Mouse (Mus musculus) adrenal gland, postnatal 4 days (tissue): ENCODE measurements at regions not wholly inside any gene's neighbourhood (a gene's known extent, or its start where the extent isn't known, plus 50 kb on each side); places are given as distances from the start of the nearest gene placed in this dataset.

ENCODE experiments used
- DNase-seq, 2 experiments: peaks; one replicate each; pipeline ENCODE4 v3.0.0; 2021 to 2022; ENCODE audit warnings: low spot score in 2 of 2, mixed read lengths in 2 of 2

DNA sequence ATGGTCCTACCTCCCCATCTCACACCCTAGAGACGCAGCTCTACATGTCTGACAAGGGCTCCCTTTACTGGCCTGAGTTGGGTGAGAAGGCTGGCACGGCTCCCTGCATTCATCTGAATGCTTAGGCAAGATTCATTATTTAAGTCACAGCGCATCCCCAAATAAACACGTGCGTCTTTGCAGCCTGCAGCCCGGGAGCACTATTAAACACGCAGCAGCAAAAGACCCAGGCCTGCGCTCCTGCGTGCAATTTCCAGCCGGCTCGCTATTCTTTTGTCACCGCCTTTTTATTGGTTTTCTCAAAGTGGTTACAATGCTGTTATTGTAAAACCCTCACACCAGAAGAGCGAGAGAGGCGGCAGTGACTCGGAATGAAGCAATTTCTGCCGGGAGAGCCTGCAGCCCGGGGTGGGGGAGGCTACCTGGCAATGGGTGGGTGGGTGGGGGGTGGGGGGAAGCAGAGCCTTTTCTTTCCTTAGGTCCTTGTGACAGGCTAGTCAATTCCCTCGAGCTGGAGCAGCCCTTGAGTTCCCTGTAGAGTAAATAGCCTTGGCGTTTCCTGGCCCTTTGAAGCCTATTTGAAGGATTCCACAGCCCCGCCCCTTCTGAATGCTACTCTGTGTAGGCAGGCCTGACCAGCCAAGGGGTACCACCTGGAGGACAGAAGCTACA is 333.3 kb downstream of the Bcor start:
- no peak for DNase-seq

GRCm38 (mm10) chrX:11829411-11830002 is 330.6 kb downstream of the Bcor start:
- no peak for DNase-seq

GRCm38 (mm10) chrX:11837566-11837965 is 322.6 kb downstream of the Bcor start:
- no peak for DNase-seq

- no peak for DNase-seq
Measured at GRCm38 (mm10) chrX:11839665-11840245, 320.4 kb downstream of the Bcor start.

GRCm38 (mm10) chrX:11840319-11841035 is 319.7 kb downstream of the Bcor start:
- DNase-seq: no peak

- no peak for DNase-seq
Measured at GRCm38 (mm10) chrX:11845566-11845965, 314.6 kb downstream of the Bcor start.

- DNase-seq: no peak
Measured at GRCm38 (mm10) chrX:11855910-11856309, 304.2 kb downstream of the Bcor start.

DNA sequence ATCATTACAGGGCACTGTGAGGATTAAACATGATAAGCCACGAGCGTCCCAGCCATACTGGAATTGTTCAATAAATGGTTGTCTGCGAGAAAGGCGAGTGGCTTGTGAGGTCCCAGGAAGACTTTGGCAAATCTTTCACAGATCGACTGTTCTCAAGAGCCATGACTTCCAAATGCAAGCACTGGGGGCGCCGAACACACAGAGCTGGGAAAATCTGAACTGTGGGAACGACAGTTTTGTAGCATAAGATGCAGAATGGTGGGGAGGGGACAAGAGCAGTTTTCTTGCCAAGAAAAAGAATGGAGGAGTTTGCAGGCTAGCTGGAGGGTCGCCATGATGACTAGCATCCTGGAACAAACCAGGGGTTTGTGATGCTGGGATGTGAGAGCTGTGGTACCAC is 300.8 kb downstream of the Bcor start:
- no peak for DNase-seq

DNA sequence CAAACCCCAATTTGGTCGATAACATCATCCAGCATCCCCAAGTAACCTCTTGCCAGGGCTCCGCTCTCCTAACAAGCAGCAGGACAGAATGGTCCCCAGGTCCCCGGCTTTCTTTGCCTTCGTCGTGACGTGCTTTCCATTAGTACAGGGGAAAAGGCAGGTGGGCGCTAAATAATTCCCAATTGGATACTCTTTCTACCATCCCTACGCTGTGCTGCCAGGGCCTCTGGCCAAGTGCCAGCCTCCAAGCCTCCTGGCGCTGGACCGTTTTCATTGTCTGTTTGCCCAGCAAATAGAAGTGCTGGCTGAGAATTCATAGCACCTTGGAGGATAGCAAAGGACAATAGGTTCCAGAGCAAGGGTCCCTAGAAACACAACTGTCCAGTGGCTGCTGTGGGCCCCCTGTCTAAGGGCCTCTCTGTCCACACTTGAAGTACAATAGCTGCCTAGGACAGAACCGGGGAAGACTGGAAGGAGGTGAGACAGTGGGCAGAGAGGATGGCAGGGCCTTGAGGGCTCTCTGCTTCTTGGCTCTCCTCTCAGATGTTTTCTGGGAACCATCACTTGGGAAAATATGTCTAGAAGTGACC is 298.9 kb downstream of the Bcor start:
- DNase-seq: no peak

DNA sequence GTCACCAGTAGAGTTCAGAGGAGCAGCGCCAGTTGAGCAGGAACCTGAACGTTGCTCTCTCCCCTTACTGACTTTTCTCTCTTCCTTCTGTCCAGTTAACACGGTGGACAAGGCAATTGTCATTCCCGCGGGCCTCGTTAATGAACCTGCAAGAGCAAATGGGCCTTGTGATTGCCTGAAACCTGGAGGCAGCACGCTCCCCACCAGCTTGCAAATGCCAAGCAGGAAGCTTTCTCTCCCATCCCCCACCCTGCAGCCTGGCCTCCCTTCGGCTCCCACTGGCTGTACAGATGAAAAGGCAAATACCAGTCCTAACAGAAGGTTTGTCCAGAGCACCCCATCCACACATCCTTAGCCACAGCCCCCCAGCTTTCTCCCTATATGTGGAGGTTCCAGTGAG is 298.3 kb downstream of the Bcor start:
- DNase-seq: no peak

- DNase-seq: no peak
Measured at GRCm38 (mm10) chrX:11863106-11863505, 297.0 kb downstream of the Bcor start.

DNA sequence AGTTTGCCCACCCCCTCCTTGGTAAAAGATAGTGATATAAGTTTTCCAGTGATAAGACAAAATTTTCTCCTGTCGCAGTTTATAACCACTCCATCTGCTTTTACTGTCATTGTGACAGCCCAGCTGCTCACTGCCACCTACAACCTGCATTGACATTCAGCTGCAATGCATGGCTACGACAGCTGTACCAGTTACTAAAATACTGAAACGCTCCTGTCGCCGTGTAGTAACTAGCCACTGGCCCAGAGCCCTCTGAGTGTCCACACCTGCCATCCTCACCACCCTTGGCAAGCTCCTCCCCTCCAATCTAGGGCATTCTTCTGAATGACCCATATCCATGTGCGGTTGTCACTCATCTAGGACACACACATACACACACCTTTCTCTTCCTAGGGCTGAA is 286.2 kb downstream of the Bcor start:
- DNase-seq: no peak

DNA sequence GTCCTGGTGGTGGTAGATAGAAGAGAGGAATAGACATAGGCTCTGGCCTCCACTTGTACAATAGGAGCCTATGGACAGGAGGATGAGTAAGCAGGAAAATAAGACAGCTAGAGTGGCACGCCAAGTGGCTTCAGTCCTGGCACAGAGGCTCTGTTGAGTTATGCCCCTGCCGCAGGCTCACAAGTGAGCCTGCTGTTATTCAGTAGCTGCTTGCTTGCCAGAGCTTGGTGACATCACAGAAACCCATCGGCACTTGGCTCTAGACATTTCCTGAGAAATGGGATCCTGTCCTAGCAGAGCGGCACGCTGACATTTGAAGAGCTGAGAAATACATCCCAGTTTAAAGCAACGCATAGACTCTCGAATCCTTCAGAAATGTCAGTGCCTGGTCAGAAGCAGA is 283.5 kb downstream of the Bcor start:
- DNase-seq: no peak

GRCm38 (mm10) chrX:11878028-11878427 is 282.1 kb downstream of the Bcor start:
- DNase-seq: no peak

GRCm38 (mm10) chrX:11880972-11881371 is 279.2 kb downstream of the Bcor start:
- DNase-seq: no peak

- no peak for DNase-seq
Measured at GRCm38 (mm10) chrX:11883738-11884716, 276.1 kb downstream of the Bcor start.

DNA sequence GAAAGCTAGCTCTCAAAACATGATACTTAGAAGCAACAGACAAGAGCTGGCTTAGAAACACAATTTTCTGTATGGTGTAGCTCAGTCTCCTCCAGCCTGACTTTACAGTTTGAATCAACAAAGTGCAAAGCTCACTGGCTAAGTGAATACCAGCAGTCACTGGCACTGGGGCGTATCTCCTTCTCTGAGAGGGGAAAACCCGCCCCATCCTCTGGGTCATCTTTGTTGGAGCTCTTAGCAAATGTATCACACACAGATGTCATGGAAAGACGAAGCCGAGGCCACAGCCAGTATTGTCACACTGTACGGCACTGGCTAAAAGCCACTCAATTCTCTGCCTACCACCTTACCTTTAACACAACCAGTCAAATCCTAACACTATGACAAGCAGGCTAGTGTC is 267.8 kb downstream of the Bcor start:
- no peak for DNase-seq

- DNase-seq: no peak
Measured at GRCm38 (mm10) chrX:11893606-11894279, 266.4 kb downstream of the Bcor start.

DNA sequence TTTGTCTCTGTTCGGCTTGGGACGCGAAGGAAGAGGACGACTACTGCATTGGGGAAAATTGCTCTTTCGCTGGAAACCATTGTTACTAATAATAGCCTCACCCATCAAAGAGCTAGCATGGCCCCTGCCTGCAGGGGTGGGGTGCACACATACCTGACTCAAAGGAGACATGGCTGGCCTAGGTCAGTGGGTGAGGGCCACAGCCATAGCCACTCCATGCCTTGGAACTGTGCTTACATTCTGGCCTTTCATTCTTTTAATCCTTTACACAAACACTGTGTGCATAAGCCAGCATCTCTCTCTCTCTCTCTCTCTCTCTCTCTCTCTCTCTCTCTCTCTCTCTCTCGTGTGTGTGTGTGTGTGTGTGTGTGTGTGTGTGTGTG is 265.9 kb downstream of the Bcor start:
- no peak for DNase-seq

DNA sequence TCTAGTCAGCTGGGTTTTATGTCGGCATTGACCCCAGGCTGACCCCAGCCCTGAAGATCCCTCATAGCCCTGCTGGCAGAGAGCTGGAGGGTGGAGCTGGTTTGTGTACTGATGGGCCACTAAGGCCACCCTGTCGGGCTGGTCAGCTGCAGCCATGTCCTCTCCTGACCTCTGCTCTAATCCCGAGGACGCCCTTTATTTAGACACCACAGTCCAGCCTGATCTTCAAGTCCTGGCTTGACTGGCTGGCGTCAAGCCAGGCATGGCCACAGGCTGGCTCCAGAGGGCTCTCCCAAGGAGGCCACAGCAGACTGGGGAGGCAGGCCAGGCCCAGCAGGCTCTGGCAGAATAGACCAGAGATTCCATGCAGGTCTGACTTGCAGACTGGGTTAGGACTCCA is 264.8 kb downstream of the Bcor start:
- no peak for DNase-seq
